ENCODE assay signal across 19 mouse cellular contexts in the genomic region with DNA sequence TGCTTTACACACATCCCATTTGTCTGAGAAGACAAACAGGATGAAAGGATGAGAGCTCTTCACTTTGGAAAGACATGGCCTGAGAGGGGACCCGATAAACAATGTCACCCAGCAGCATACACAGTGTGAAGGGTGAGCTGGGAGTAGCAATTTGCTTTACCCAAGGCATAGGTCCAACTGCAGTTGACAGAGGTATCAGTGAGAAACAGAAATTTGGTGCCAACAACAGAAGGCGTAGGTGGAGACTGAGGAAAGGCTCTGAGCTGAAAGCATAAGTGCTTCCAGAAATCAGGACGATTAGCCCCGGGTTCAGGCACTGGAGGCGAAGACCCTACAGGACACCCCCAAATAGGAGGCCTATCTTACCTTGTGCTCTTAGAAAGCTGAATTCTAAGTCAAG. TPM values are rescaled to one million over a fixed set of nuclear protein-coding genes. Genes with fewer than 3 reads are reported as not detected.
A peak's percentile ranks its signal among the peaks of the same experiment; 100 is the strongest.
DNase-seq lines count a peak whose midpoint lies in the region; ATAC-seq and TF ChIP-seq lines count a peak whose summit lies in the region.
"Had no signal": no experiment of that assay in that cellular context is flagged by ENCODE, and none has a peak within 500 bp of the region (broad histone marks: within the 10 kb centered on the region; RNA-seq: fewer than 3 reads in every experiment).

No protein-coding gene starts in this region.

- H3K27me3 ChIP-seq in heart, embryonic 11.5 days (ENCODE audit: control insufficient read depth, insufficient read depth, low read length) = no peaks in the 10 kb centered on the region
- H3K27me3 ChIP-seq: midbrain, embryonic 12.5 days; neural tube, embryonic 12.5 days; Patski had no signal

- peak; percentile 59 to 71 for DNase-seq in cerebellum, adult 18-20 months
- DNase-seq in cerebellum, adult 8-10 months = no peak
- no peak for DNase-seq in heart, postnatal 10 days
- DNase-seq in layer of hippocampus, adult 2 months (ENCODE audit: low spot score in 2 of 2) = no peak
- no peak for DNase-seq in layer of hippocampus, postnatal 10 days (ENCODE audit: low spot score in 2 of 2)
- DNase-seq in cerebellum, postnatal 14 days = peak; percentile 36 to 71
- no peak for DNase-seq in adipocyte (ENCODE audit: low spot score)
- DNase-seq: adrenal gland, postnatal 14 days; kidney, adult 11 months; liver, postnatal 0 days; right cerebral cortex, postnatal 4 days had no signal

- H3K36me3 ChIP-seq in heart, embryonic 11.5 days (ENCODE audit: control insufficient read depth, insufficient read depth, low read length) = peaks cover 5% of the 10 kb centered on the region

- no peak for TF ChIP-seq CTCF in layer of hippocampus, adult 2 months (conservative IDR thresholded peaks at IDR 0.05)

- peak overlapping the region; percentile 43; the same call in 1 of the 2 replicates for H3K27ac ChIP-seq in heart, embryonic 11.5 days (ENCODE audit: low read depth, low read length)
- peak overlapping the region; percentile 74 for H3K27ac ChIP-seq in layer of hippocampus, adult 2 months
- H3K27ac ChIP-seq: kidney, postnatal 0 days; left cerebral cortex, adult 2 months; midbrain, embryonic 12.5 days; neural tube, embryonic 12.5 days had no signal

- H3K4me3 ChIP-seq in heart, embryonic 11.5 days (ENCODE audit: low read depth, low read length) = no peak overlapping the region
- no peak overlapping the region for H3K4me3 ChIP-seq in layer of hippocampus, adult 2 months
- H3K4me3 ChIP-seq: left cerebral cortex, adult 2 months; midbrain, embryonic 12.5 days; neural tube, embryonic 12.5 days had no signal

- intact Hi-C loops in heart, postnatal 10 days (cut with DNase I) = no loop called here

- no peak overlapping the region for H3K9ac ChIP-seq in heart, embryonic 11.5 days (ENCODE audit: low read depth, low read length)
- H3K9ac ChIP-seq: liver, postnatal 0 days; midbrain, embryonic 12.5 days; neural tube, embryonic 12.5 days had no signal

- H3K4me1 ChIP-seq in heart, embryonic 11.5 days (ENCODE audit: control insufficient read depth, insufficient read depth, low read length) = peaks cover 12% of the 10 kb centered on the region
- H3K4me1 ChIP-seq: midbrain, embryonic 12.5 days; neural tube, embryonic 12.5 days had no signal

- no peaks in the 10 kb centered on the region for H3K9me3 ChIP-seq in heart, embryonic 11.5 days (replicated peaks; ENCODE audit: control insufficient read depth, low read length)
- H3K9me3 ChIP-seq: midbrain, embryonic 12.5 days had no signal

- no peak overlapping the region for H3K4me2 ChIP-seq in heart, embryonic 11.5 days
- H3K4me2 ChIP-seq: midbrain, embryonic 12.5 days; neural tube, embryonic 12.5 days had no signal

- 87% methylated on average over 5 of the region's 5 CpGs for WGBS in heart, embryonic 11.5 days (ENCODE audit: insufficient replicate concordance)

- ATAC-seq in heart, embryonic 11.5 days (replicated peaks; ENCODE audit: insufficient number of reproducible peaks, low FRiP score, low TSS enrichment) = no peak
- ATAC-seq: CD4-positive, CD25-positive, alpha-beta regulatory T cell, adult 4 months; forebrain, embryonic 14.5 days; liver, postnatal 0 days; Patski had no signal

RNA-seq across cellular contexts. Expression of gene Chid1, which starts 29.5 kb away (rescaled TPM):
- 35.0 and 46.7 TPM in 2 replicates for polyA plus RNA-seq in heart, embryonic 11.5 days (2014; fragmentation: Nextera tagmentation; extraction: Ambion mirVana)
- 10 to 100 TPM; 32.7 to 37.3 TPM for total RNA-seq in heart, postnatal 10 days (2021)
- 10 to 100 TPM; 83.1 to 85.1 TPM for total RNA-seq in layer of hippocampus, adult 2 months (2021)
- total RNA-seq in layer of hippocampus, postnatal 10 days (2021) = 10 to 100 TPM; 68.7 to 69.8 TPM

RNA-seq across cellular contexts. Expression of gene Tspan4, which starts 35.2 kb away (rescaled TPM):
- 58.9 and 69.1 TPM in 2 replicates for polyA plus RNA-seq in heart, embryonic 11.5 days (2014; fragmentation: Nextera tagmentation; extraction: Ambion mirVana)
- 10 to 100 TPM; 37.3 to 38.9 TPM for total RNA-seq in heart, postnatal 10 days (2021)
- total RNA-seq in layer of hippocampus, adult 2 months (2021) = 10 to 100 TPM; 13.6 to 13.7 TPM
- total RNA-seq in layer of hippocampus, postnatal 10 days (2021) = 10 to 100 TPM; 32.9 to 34.1 TPM

RNA-seq across cellular contexts. Expression of gene Polr2l, which starts 35.3 kb away (rescaled TPM):
- polyA plus RNA-seq in heart, embryonic 11.5 days (2014; fragmentation: Nextera tagmentation; extraction: Ambion mirVana) = 71.5 and 72.9 TPM in 2 replicates
- 10 to 100 TPM; 59.8 to 65.5 TPM for total RNA-seq in heart, postnatal 10 days (2021)
- total RNA-seq in layer of hippocampus, adult 2 months (2021) = 10 to 100 TPM; 38.7 TPM
- 10 to 100 TPM; 43.0 to 50.5 TPM for total RNA-seq in layer of hippocampus, postnatal 10 days (2021)

RNA-seq across cellular contexts. Expression of gene Cd151, which starts 43.0 kb away (rescaled TPM):
- polyA plus RNA-seq in heart, embryonic 11.5 days (2014; fragmentation: Nextera tagmentation; extraction: Ambion mirVana) = 61.3 and 101 TPM in 2 replicates
- 100 to 1,000 TPM; 297 to 312 TPM for total RNA-seq in heart, postnatal 10 days (2021)
- total RNA-seq in layer of hippocampus, adult 2 months (2021) = 10 to 100 TPM; 23.4 to 25.1 TPM
- 10 to 100 TPM; 38.7 to 39.9 TPM for total RNA-seq in layer of hippocampus, postnatal 10 days (2021)

RNA-seq across cellular contexts. Expression of gene Cracr2b, which starts 49.3 kb away (rescaled TPM):
- polyA plus RNA-seq in heart, embryonic 11.5 days (2014; fragmentation: Nextera tagmentation; extraction: Ambion mirVana) = 11.5 and 14.3 TPM in 2 replicates
- 10 to 100 TPM; 23.2 to 26.1 TPM for total RNA-seq in heart, postnatal 10 days (2021)
- total RNA-seq in layer of hippocampus, adult 2 months (2021) = 1 to 10 TPM; 4.1 to 6.7 TPM
- total RNA-seq in layer of hippocampus, postnatal 10 days (2021) = 1 to 10 TPM; 4.6 to 7.2 TPM
- polyA plus RNA-seq: CD4-positive, CD25-positive, alpha-beta regulatory T cell, adult 4 months had no signal

Comparison
In these comparisons a context has a peak if more than half of its experiments do, and no peak if none do; other contexts are left out.
1. DNase-seq: peak in cerebellum, adult 18-20 months (2 of 2) and cerebellum, postnatal 14 days (2 of 2); none in cerebellum, adult 8-10 months (single experiment), heart, postnatal 10 days (0 of 2), layer of hippocampus, adult 2 months (0 of 2), layer of hippocampus, postnatal 10 days (0 of 2) and adipocyte (single experiment).